Mouse (Mus musculus) left cerebral cortex, adult 8-10 months (tissue): ENCODE data around the gene Maco1. TPM values are rescaled to one million over a fixed set of nuclear protein-coding genes. Genes with fewer than 3 reads are reported as not detected.

Experiments used
- DNase-seq, 2 experiments: peaks; one replicate each; pipeline ENCODE4 v3.0.0; 2022; ENCODE audit warnings: low spot score in 2 of 2
- total RNA-seq, 4 experiments: library from RNA; stranded (reverse); gene quantifications; 2 replicates each; pipeline ENCODE4 v1.2.4; 2022

Maco1 gene
- total RNA-seq, 4 experiments from 2014 or later, result 48.8 to 62.7 (median 58.4) TPM

- DNase-seq, result no peak
Measured at GRCm38 (mm10) chr4:134772805-134773674, 80.1 kb downstream of the Maco1 start.

GRCm38 (mm10) chr4:134769891-134770290 lies 83.3 kb downstream of the Maco1 start:
- DNase-seq, result no peak

- no peak for DNase-seq
Measured at GRCm38 (mm10) chr4:134769081-134769811, 83.9 kb downstream of the Maco1 start.

GRCm38 (mm10) chr4:134768226-134768888 lies 84.8 kb downstream of the Maco1 start:
- no peak for DNase-seq

GRCm38 (mm10) chr4:134767426-134768225 lies 85.5 kb downstream of the Maco1 start, which contains the start of gene Ldlrap1:
Gene Ldlrap1, minus strand, starts transcription at chr4:134768024.
- DNase-seq, result no peak

GRCm38 (mm10) chr4:134766904-134767425 lies 86.2 kb downstream of the Maco1 start:
- DNase-seq, result no peak

- no peak for DNase-seq
Measured at GRCm38 (mm10) chr4:134766277-134766676, 86.9 kb downstream of the Maco1 start.

GRCm38 (mm10) chr4:134764333-134764732 lies 88.8 kb downstream of the Maco1 start:
- no peak for DNase-seq

GRCm38 (mm10) chr4:134762360-134762759 lies 90.8 kb downstream of the Maco1 start:
- no peak for DNase-seq

GRCm38 (mm10) chr4:134760793-134761201 lies 92.3 kb downstream of the Maco1 start:
- no peak for DNase-seq

- DNase-seq, result no peak
Measured at GRCm38 (mm10) chr4:134760281-134760680, 92.9 kb downstream of the Maco1 start.

GRCm38 (mm10) chr4:134759564-134759963 lies 93.6 kb downstream of the Maco1 start:
- DNase-seq, result no peak

GRCm38 (mm10) chr4:134758922-134759321 lies 94.2 kb downstream of the Maco1 start:
- DNase-seq, result no peak

GRCm38 (mm10) chr4:134758367-134758766 lies 94.8 kb downstream of the Maco1 start:
- DNase-seq, result no peak

GRCm38 (mm10) chr4:134756953-134757352 lies 96.2 kb downstream of the Maco1 start:
- DNase-seq, result no peak

- no peak for DNase-seq
Measured at GRCm38 (mm10) chr4:134754941-134755340, 98.2 kb downstream of the Maco1 start.

- DNase-seq, result no peak
Measured at GRCm38 (mm10) chr4:134754371-134754770, 98.8 kb downstream of the Maco1 start.

- DNase-seq, result no peak
Measured at GRCm38 (mm10) chr4:134753516-134754261, 99.5 kb downstream of the Maco1 start.

GRCm38 (mm10) chr4:134752911-134753426 lies 100.2 kb downstream of the Maco1 start:
- DNase-seq, result no peak
